Mouse (Mus musculus) limb, embryonic 14.5 days (tissue): Measurements from ENCODE around the gene Elk4. TPM values are rescaled to one million over a fixed set of nuclear protein-coding genes. Genes with fewer than 3 reads are reported as not detected.

Experiments used
- ATAC-seq: fragments of 200-750 bp; cut with Nextera tagmentation; 2 replicates; pipeline ENCODE4 v1.8.0; 2017; ENCODE audit warnings: low read depth, moderate number of reproducible peaks, moderate TSS enrichment; ENCODE audit not compliant: low FRiP score
- DNase-seq: peaks from one replicate; pipeline ENCODE4 v3.0.0-alpha.2; 2015; ENCODE audit warnings: low spot score
- H3K27ac ChIP-seq: fragments of 300-500 bp; sonication (generic); replicated peaks from 2 replicates; pipeline ENCODE4 v1.5.1; 2014; ENCODE audit warnings: low read depth, mild to moderate bottlenecking, low read length, moderate library complexity, mixed read lengths
- H3K27me3 ChIP-seq: fragments of 300-500 bp; sonication (generic); 2 replicates; pipeline ENCODE4 v1.6.1; 2014; ENCODE audit warnings: low read length, mixed read lengths; ENCODE audit not compliant: control insufficient read depth, insufficient read depth
- H3K36me3 ChIP-seq: fragments of 300-500 bp; sonication (generic); 2 replicates; pipeline ENCODE4 v1.6.1; 2014; ENCODE audit warnings: mild to moderate bottlenecking, low read length, moderate library complexity, mixed read lengths; ENCODE audit not compliant: control insufficient read depth, insufficient read depth
- H3K4me1 ChIP-seq: fragments of 300-500 bp; sonication (generic); 2 replicates; pipeline ENCODE4 v1.6.1; 2014; ENCODE audit warnings: antibody characterized with exemption, low read length, mixed read lengths; ENCODE audit not compliant: control insufficient read depth, insufficient read depth
- H3K4me2 ChIP-seq: fragments of 300-500 bp; sonication (generic); replicated peaks from 2 replicates; pipeline ENCODE4 v1.6.1; 2014; ENCODE audit warnings: low read depth, mild to moderate bottlenecking, low read length, moderate library complexity; ENCODE audit not compliant: severe bottlenecking
- H3K4me3 ChIP-seq: fragments of 300-500 bp; sonication (generic); replicated peaks from 2 replicates; pipeline ENCODE4 v1.5.1; 2014; ENCODE audit warnings: low read length
- H3K9ac ChIP-seq: fragments of 300-500 bp; sonication (generic); 2 replicates; pipeline ENCODE4 v1.6.1; 2014; ENCODE audit warnings: mild to moderate bottlenecking, low read depth, low read length, moderate library complexity; ENCODE audit not compliant: severe bottlenecking
- H3K9me3 ChIP-seq: fragments of 300-500 bp; sonication (generic); 2 replicates; pipeline ENCODE4 v1.6.1; 2016; ENCODE audit warnings: low read length; ENCODE audit not compliant: control insufficient read depth
- POLR2A ChIP-seq: fragments of 200-500 bp; IDR thresholded peaks from 2 replicates; pipeline ENCODE4 v1.8.0; 2012; ENCODE audit warnings: inconsistent platforms, mild to moderate bottlenecking, moderate library complexity, borderline replicate concordance; ENCODE audit not compliant: insufficient read depth, insufficient read length; ENCODE audit errors: extremely low read depth
- WGBS: fragments of 180-500 bp; shearing (Covaris S2); extraction: QIAGEN DNeasy Blood & Tissue Kit; methylation state at CpG from one replicate; pipeline ENCODE4 v1.1.7; 2014; 5-methylcytosine and 5-hydroxymethylcytosine counted together
- polyA plus RNA-seq, 2 experiments: library from polyadenylated mRNA; depleted of rRNA in 1 of 2; stranded (reverse) in 1 of 2; unstranded in 1 of 2; fragments of >200 nt; fragmentation: Nextera tagmentation in 1 of 2; extraction: Ambion mirVana in 1 of 2; gene quantifications; 2 replicates each; pipeline versions ENCODE4 v1.2.1 to v1.2.3; 2012 to 2014

The Elk4 gene
- polyA plus RNA-seq, 2 experiments: 30.0 to 36.6 TPM

GRCm38 (mm10) chr1:132005466-132005865 lies 1.9 kb upstream of the Elk4 start:
- no peak overlapping the region for H3K9ac ChIP-seq
- no peaks in the 10 kb centered on the region for H3K36me3 ChIP-seq
- peaks cover 11% of the 10 kb centered on the region for H3K4me1 ChIP-seq
- ATAC-seq: no peak
- H3K4me2 ChIP-seq: no peak overlapping the region
- H3K27ac ChIP-seq: no peak overlapping the region
- WGBS: 86% methylated on average over 1 of the region's 1 CpGs
- no peak overlapping the region for H3K4me3 ChIP-seq
- H3K27me3 ChIP-seq: no peaks in the 10 kb centered on the region
- TF ChIP-seq POLR2A: no peak
- H3K9me3 ChIP-seq: no peaks in the 10 kb centered on the region
- no peak for DNase-seq

GRCm38 (mm10) chr1:132006046-132006445 lies 1.4 kb upstream of the Elk4 start:
- no peak for TF ChIP-seq POLR2A
- Histone ChIP-seq H3K4me3 (no peak overlapping the region), H3K9me3 (no peaks in the 10 kb centered on the region), H3K9ac (no peak overlapping the region), H3K36me3 (no peaks in the 10 kb centered on the region), H3K27ac (no peak overlapping the region), H3K4me1 (peaks cover 11% of the 10 kb centered on the region), H3K27me3 (no peaks in the 10 kb centered on the region), H3K4me2 (no peak overlapping the region)
- no peak for ATAC-seq
- 86% methylated on average over 3 of the region's 3 CpGs for WGBS
- no peak for DNase-seq

GRCm38 (mm10) chr1:132006721-132007120 lies 686 bp upstream of the Elk4 start:
- Histone ChIP-seq H3K4me2 (peak overlapping the region; percentile 49), H3K4me3 (peak overlapping the region; percentile 90), H3K27me3 (no peaks in the 10 kb centered on the region), H3K36me3 (no peaks in the 10 kb centered on the region), H3K27ac (peak overlapping the region; percentile 100), H3K9me3 (no peaks in the 10 kb centered on the region), H3K9ac (no peak overlapping the region; the same call in 1 of the 2 replicates), H3K4me1 (peaks cover 11% of the 10 kb centered on the region)
- no peak for TF ChIP-seq POLR2A
- no peak for DNase-seq
- no peak for ATAC-seq
- WGBS: 31% methylated on average over 5 of the region's 5 CpGs

GRCm38 (mm10) chr1:132007828-132008827 lies 721 bp downstream of the Elk4 start:
- Histone ChIP-seq H3K27me3 (no peaks in the 10 kb centered on the region), H3K9me3 (no peaks in the 10 kb centered on the region), H3K4me2 (peak overlapping the region; percentile 49), H3K36me3 (no peaks in the 10 kb centered on the region), H3K4me1 (peaks cover 11% of the 10 kb centered on the region), H3K27ac (peak overlapping the region; percentile 100), H3K9ac (peak overlapping the region; percentile 98), H3K4me3 (peak overlapping the region; percentile 90)
- TF ChIP-seq POLR2A: 0 out of 2 replicates have a peak, but pooled peaks have one; percentile 60
- 1% methylated on average over 33 of the region's 72 CpGs for WGBS
- ATAC-seq (peak; percentile 88), DNase-seq (peak; percentile 86)

DNA sequence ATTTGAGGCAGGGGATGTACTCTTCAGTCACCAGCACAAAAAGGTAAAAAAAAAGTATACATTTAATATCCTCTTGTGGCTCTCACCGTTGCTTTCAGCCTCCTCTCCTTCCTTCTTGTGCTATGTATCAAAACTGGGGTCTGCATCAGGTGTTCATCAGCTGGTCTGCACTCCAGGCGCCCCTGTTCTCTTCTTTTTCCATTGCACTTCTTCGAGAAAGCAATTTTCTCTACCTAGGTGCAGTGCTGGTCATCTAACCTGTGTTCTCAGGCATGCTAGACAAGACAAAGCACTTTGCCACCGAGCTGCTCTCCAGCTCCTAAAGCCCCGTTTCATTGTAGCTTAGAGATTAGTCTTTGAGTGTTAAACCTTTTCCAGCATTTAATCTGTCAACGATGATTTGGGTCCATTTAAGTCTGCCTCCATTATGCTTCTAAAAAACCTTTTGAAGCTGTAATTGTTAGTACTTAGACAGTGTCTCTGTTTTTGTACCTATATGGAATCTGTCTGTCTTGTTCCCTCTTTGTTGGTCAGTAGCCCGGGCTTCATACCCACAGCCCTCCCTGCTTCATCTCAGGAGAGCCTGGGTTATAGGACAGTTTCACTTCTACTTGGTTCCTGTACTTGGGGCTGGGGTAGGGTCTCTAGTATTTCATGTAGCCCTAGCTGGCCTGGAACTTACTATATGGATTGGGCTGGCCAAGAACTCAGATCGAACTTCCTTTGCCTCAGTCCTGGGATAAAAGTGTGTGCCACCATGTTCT lies 1.7 kb downstream of the Elk4 start:
- Histone ChIP-seq H3K4me1 (peaks cover 11% of the 10 kb centered on the region), H3K36me3 (no peaks in the 10 kb centered on the region), H3K27me3 (no peaks in the 10 kb centered on the region), H3K4me2 (peak overlapping the region; percentile 49), H3K27ac (0 out of 2 replicates have a peak overlapping the region, but pooled peaks have one; percentile 100), H3K9ac (peak overlapping the region; percentile 98), H3K9me3 (no peaks in the 10 kb centered on the region), H3K4me3 (peak overlapping the region; percentile 90)
- WGBS: 38% methylated on average over 8 of the region's 8 CpGs
- ATAC-seq (no peak), DNase-seq (no peak)
- TF ChIP-seq POLR2A: no peak
